Mouse (Mus musculus) stomach, postnatal 0 days (tissue): ENCODE measurements around the gene Fbxo39. TPM values are rescaled to one million over a fixed set of nuclear protein-coding genes. Genes with fewer than 3 reads are reported as not detected.
"Not testable (repeated sequence)": the region's sequence is repeated elsewhere in the genome, so short reads cannot be mapped to it uniquely, and the experiment has no call there.

ENCODE experiments used
- ATAC-seq: fragments of 200-750 bp; cut with Nextera tagmentation; 2 replicates; pipeline ENCODE4 v1.8.0; 2017; ENCODE audit not compliant: low FRiP score, low TSS enrichment
- DNase-seq: peaks from one replicate; pipeline ENCODE4 v3.0.0-alpha.2; 2016; ENCODE audit warnings: low spot score
- H3K27ac ChIP-seq: fragments of 300-500 bp; sonication (generic); replicated peaks from 2 replicates; pipeline ENCODE4 v1.5.1; 2014; ENCODE audit warnings: mild to moderate bottlenecking, control low read depth
- H3K27me3 ChIP-seq: fragments of 300-500 bp; sonication (generic); 2 replicates; pipeline ENCODE4 v1.6.1; 2014; ENCODE audit warnings: low read length; ENCODE audit not compliant: control insufficient read depth, insufficient read depth
- H3K36me3 ChIP-seq: fragments of 300-500 bp; sonication (generic); 2 replicates; pipeline ENCODE4 v1.6.1; 2014; ENCODE audit warnings: low read length, mixed read lengths; ENCODE audit not compliant: control insufficient read depth, insufficient read depth
- H3K4me1 ChIP-seq: fragments of 300-500 bp; sonication (generic); replicated peaks from 2 replicates; pipeline ENCODE4 v1.6.1; 2014; ENCODE audit warnings: antibody characterized with exemption; ENCODE audit not compliant: control insufficient read depth, insufficient read depth
- H3K4me2 ChIP-seq: fragments of 300-500 bp; sonication (generic); replicated peaks from 2 replicates; pipeline ENCODE4 v1.6.1; 2014; ENCODE audit warnings: low read depth, mild to moderate bottlenecking, control low read depth, moderate library complexity
- H3K4me3 ChIP-seq: fragments of 300-500 bp; sonication (generic); 2 replicates; pipeline ENCODE4 v1.5.1; 2014; ENCODE audit warnings: low read depth, low read length, control low read depth
- H3K9ac ChIP-seq: fragments of 300-500 bp; sonication (generic); 2 replicates; pipeline ENCODE4 v1.6.1; 2014; ENCODE audit warnings: mild to moderate bottlenecking, low read length, control low read depth, mixed read lengths
- H3K9me3 ChIP-seq: fragments of 300-500 bp; sonication (generic); 2 replicates; pipeline ENCODE4 v1.6.1; 2016; ENCODE audit warnings: low read length; ENCODE audit not compliant: control insufficient read depth
- CTCF ChIP-seq: IDR thresholded peaks from 2 replicates; pipeline ENCODE4 v1.5.1; 2016; ENCODE audit warnings: antibody characterized with exemption, low read depth, mild to moderate bottlenecking, moderate library complexity
- EP300 ChIP-seq: optimal IDR thresholded peaks from 2 replicates; pipeline ENCODE3; 2016; ENCODE audit warnings: antibody characterized with exemption
- WGBS: fragments of 180-500 bp; shearing (Covaris S2); extraction: QIAGEN DNeasy Blood & Tissue Kit; methylation state at CpG from one replicate; pipeline ENCODE4 v1.1.7; 2014; 5-methylcytosine and 5-hydroxymethylcytosine counted together
- polyA plus RNA-seq: library from polyadenylated mRNA; unstranded; fragments of >200 nt; fragmentation: Nextera tagmentation; extraction: Ambion mirVana; gene quantifications from 2 replicates; pipeline ENCODE4 v1.2.1, GENCODE M21; 2015

Fbxo39 gene
- polyA plus RNA-seq, 1 experiment from 2014 or later = not detected

DNA sequence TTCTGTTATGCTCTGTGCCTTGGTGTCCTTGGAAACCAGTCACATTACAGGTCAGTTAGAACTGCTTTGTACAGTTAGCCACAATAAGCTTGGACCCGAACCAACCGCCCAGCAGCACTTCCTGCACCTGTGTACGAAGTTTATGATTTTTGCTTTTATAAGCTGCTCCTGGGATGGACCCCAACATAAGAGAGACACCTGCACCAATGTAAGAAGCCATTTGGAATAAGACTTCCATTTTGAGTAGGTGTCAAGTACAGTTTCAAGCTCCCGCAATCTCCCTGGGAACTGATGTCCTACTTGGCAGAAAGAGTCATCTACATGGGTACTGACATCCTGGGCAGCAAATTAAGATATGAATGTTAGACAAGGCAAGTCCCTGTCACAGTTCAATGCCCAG lies 25.5 kb downstream of the Fbxo39 start:
- Histone ChIP-seq H3K27me3 (no peaks in the 10 kb centered on the region), H3K9ac (no peak overlapping the region), H3K4me2 (no peak overlapping the region), H3K36me3 (no peaks in the 10 kb centered on the region), H3K4me3 (no peak overlapping the region), H3K27ac (no peak overlapping the region), H3K9me3 (no peaks in the 10 kb centered on the region), H3K4me1 (no peaks in the 10 kb centered on the region)
- 75% methylated on average over 4 of the region's 4 CpGs for WGBS
- no peak for DNase-seq
- no peak for ATAC-seq
- TF ChIP-seq EP300 = no peak
- TF ChIP-seq CTCF = no peak

DNA sequence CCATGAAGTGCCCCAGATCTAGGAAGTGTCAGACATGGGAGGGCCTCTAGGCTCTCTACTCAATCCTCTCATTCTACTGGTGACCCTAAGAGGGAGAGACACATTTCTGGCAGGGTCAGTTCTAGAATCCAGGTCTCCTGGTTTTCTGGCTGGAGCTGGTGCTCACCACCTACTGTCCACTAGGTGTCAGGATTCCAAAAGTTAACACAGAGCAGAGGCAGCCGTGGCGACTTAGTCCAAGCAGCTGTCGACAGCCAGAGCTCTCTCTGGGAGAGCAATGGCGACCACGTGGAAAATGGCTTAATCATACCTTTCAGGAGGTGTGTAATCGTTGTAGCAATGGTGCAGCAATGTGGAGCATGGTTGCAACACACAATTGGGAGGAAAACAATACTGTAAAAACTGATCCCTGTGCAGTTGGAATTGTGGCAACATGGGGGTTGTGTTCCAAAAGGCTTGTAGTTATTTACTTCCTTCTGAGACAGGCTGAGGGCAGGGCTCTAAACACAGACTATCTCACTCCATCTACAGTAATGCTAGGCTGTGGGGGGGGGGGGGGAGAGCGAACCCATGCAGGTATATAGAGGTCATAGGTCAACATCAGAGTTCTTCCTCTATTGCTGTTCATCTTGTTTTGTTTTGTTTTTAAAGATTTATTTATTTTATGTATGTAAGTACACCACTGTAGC lies 28.4 kb downstream of the Fbxo39 start:
- TF ChIP-seq CTCF = peak; percentile 86
- no peak for TF ChIP-seq EP300
- DNase-seq (peak; percentile 58), ATAC-seq (peak; percentile 82)
- no peak overlapping the region for H3K27ac ChIP-seq
- no peak overlapping the region for H3K9ac ChIP-seq
- no peak overlapping the region; the same call in 1 of the 2 replicates for H3K4me2 ChIP-seq
- H3K9me3 ChIP-seq = no peaks in the 10 kb centered on the region
- no peaks in the 10 kb centered on the region for H3K27me3 ChIP-seq
- WGBS = 8% methylated on average over 7 of the region's 7 CpGs
- H3K4me1 ChIP-seq = no peaks in the 10 kb centered on the region
- H3K36me3 ChIP-seq = no peaks in the 10 kb centered on the region
- no peak overlapping the region for H3K4me3 ChIP-seq

DNA sequence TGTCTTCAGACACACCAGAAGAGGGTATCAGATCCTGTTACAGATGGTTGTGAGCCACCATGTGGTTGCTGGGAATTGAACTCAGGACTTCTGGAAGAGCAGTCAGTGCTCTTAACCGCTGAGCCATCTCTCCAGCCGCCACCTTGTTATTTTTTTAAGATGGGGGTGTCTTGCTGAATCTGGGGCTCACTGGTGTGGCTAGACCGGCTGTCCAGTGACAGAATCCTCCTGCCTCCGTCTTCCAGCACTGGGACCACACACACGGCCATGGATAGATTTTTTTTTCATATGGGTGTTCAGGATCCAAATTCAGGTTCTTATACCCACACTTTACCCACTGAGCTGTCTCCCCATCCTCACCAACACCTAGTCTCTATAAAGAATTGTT lies 29.0 kb downstream of the Fbxo39 start:
- 84% methylated on average over 5 of the region's 5 CpGs for whole genome bisulfite sequencing
- not testable (repeated sequence) for H3K9ac ChIP-seq, DNase-seq, H3K27ac ChIP-seq, H3K27me3 ChIP-seq, H3K9me3 ChIP-seq, H3K4me2 ChIP-seq, H3K4me3 ChIP-seq, H3K4me1 ChIP-seq, H3K36me3 ChIP-seq, ATAC-seq

DNA sequence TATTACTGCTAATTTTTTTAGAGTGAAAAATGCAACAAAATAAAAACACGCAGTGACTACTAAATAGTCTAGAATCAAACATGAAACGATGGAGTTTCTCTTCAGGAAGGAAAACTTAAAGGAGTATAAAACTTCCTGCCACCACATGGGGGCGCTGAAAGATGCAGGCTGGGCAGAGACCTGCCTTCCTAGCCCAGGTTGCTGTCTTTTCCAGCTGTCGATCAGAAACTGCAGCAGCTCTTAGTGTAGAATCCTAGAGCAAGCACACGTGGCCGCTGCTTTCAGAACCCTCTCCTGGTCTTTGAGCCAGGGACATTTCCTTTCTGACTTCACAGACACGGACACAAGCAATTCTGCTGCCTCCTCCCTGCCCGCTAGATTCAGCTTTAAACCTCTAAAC lies 29.7 kb downstream of the Fbxo39 start:
- no peak overlapping the region for H3K4me3 ChIP-seq
- no peaks in the 10 kb centered on the region for H3K36me3 ChIP-seq
- H3K4me2 ChIP-seq = no peak overlapping the region
- no peaks in the 10 kb centered on the region for H3K27me3 ChIP-seq
- no peaks in the 10 kb centered on the region for H3K4me1 ChIP-seq
- peak; percentile 81 for TF ChIP-seq CTCF
- TF ChIP-seq EP300 = no peak
- ATAC-seq (no peak), DNase-seq (peak; percentile 70)
- 28% methylated on average over 8 of the region's 8 CpGs for WGBS
- H3K9me3 ChIP-seq = no peaks in the 10 kb centered on the region
- H3K27ac ChIP-seq = no peak overlapping the region
- H3K9ac ChIP-seq = no peak overlapping the region

DNA sequence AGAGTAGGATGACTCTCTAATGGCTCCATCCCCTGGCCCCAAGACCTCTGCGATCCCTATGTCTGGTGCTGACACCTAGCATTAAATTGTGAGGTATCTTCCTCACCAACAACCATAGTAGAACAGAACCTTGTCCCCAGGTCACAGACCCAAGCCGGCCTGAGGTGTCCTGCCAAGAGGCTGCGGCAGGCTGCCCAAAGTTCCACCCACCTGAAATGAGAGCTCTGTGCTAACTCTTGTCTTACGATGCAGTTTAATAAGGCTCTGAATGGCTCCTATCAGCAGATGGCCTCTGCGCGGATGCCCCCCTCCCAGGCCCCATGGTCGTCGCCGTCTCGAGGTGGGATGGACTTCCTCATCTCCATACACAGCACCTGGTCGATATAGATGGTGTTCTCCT lies 30.2 kb downstream of the Fbxo39 start:
- Histone ChIP-seq H3K36me3 (no peaks in the 10 kb centered on the region), H3K9ac (no peak overlapping the region), H3K4me1 (no peaks in the 10 kb centered on the region), H3K4me2 (no peak overlapping the region), H3K9me3 (no peaks in the 10 kb centered on the region), H3K27me3 (no peaks in the 10 kb centered on the region), H3K27ac (no peak overlapping the region), H3K4me3 (no peak overlapping the region)
- ATAC-seq (no peak), DNase-seq (no peak)
- TF ChIP-seq EP300 (no peak), CTCF (no peak)
- WGBS = 88% methylated on average over 11 of the region's 11 CpGs

DNA sequence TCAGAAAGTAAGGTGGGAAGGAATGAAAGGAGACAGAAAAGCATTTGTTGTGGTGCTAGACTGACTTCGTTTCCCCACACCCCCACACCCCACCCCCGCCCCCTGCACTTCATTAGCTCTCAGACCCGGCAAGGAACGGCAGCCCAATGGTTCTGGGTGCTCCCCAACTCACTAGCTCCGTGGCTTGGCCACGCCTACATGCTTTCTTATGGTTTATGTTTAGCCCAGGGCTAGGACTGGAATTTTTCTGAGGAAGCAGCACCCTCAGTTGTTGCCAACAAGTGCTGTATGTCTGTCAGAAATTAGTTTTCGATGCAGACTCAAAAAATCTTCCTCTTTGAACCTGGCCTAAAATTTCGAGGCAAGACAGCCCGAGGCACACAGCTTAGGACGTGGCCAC lies 34.3 kb downstream of the Fbxo39 start:
- Histone ChIP-seq H3K9me3 (no peaks in the 10 kb centered on the region), H3K9ac (no peak overlapping the region), H3K27ac (no peak overlapping the region), H3K4me2 (no peak overlapping the region), H3K36me3 (no peaks in the 10 kb centered on the region), H3K4me3 (no peak overlapping the region), H3K4me1 (no peaks in the 10 kb centered on the region), H3K27me3 (no peaks in the 10 kb centered on the region)
- DNase-seq (peak; percentile 16), ATAC-seq (no peak)
- 33% methylated on average over 10 of the region's 10 CpGs for WGBS
- TF ChIP-seq EP300 (no peak), CTCF (no peak)
